Mouse (Mus musculus): Measurements from ENCODE around the gene Cfap73. TPM values are rescaled to one million over a fixed set of nuclear protein-coding genes. Genes with fewer than 3 reads are reported as not detected.

Gene Cfap73
- polyA plus RNA-seq, 1 experiment = not detected

- TF ChIP-seq CTCF (IDR thresholded peaks at IDR 0.05; ENCODE audit: extremely low read depth, insufficient read depth, insufficient read length, insufficient replicate concordance) (no peak), POLR2A (IDR thresholded peaks at IDR 0.05; ENCODE audit: low read depth, low read length) (no peak)
- DNase-seq (ENCODE audit: low read depth in 1 of 2, low spot score in 2 of 2) = no peak
- Histone ChIP-seq H3K4me1 (ENCODE audit: control insufficient read depth, insufficient read depth, insufficient read length) (no peaks in the 10 kb centered on the region; the same call in 1 of the 2 replicates), H3K27ac (ENCODE audit: insufficient read depth, low read length) (no peak overlapping the region), H3K36me3 (ENCODE audit: control insufficient read depth, insufficient read depth, low read length) (no peaks in the 10 kb centered on the region), H3K27me3 (ENCODE audit: control insufficient read depth, insufficient read depth, low read length) (no peaks in the 10 kb centered on the region), H3K4me3 (ENCODE audit: extremely low read depth, insufficient read depth, insufficient read length) (no peak overlapping the region)
- WGBS = 89% methylated on average over 7 of the region's 7 CpGs
These were observed 30.5 kb downstream of the Cfap73 start for GRCm38 (mm10) chr5:120603515-120603914.

DNA sequence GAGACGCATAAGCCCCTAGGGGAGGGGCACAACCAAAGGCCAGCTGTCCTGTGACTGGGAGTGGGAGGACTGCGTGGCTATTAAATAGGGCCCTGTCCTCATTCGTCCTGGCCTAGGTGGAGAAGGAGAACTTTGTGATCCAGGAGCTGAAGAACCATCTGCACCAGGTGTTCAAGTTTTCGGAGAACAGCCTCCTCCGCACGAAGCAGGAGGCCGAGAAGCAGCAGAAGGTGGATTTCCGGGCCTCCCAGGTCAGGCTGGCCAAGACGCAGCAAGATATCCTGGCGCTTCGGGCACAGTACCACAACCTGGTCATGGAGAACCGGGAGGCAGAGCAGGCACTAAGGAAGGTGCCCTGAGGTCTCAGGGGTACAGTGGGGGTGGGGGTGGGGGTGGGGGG is 31.8 kb downstream of the Cfap73 start:
- no peaks in the 10 kb centered on the region; the same call in 1 of the 2 replicates for H3K4me1 ChIP-seq (ENCODE audit: control insufficient read depth, insufficient read depth, insufficient read length)
- no peaks in the 10 kb centered on the region for H3K27me3 ChIP-seq (ENCODE audit: control insufficient read depth, insufficient read depth, low read length)
- H3K27ac ChIP-seq (ENCODE audit: insufficient read depth, low read length) = no peak overlapping the region
- 96% methylated on average over 12 of the region's 12 CpGs for WGBS
- no peak overlapping the region for H3K4me3 ChIP-seq (ENCODE audit: extremely low read depth, insufficient read depth, insufficient read length)
- DNase-seq (ENCODE audit: low read depth in 1 of 2, low spot score in 2 of 2) = no peak
- no peaks in the 10 kb centered on the region for H3K36me3 ChIP-seq (ENCODE audit: control insufficient read depth, insufficient read depth, low read length)
- TF ChIP-seq POLR2A (IDR thresholded peaks at IDR 0.05; ENCODE audit: low read depth, low read length) = no peak
- TF ChIP-seq CTCF (IDR thresholded peaks at IDR 0.05; ENCODE audit: extremely low read depth, insufficient read depth, insufficient read length, insufficient replicate concordance) = no peak

GRCm38 (mm10) chr5:120600946-120601668 is 32.9 kb downstream of the Cfap73 start:
- no peak overlapping the region for H3K4me3 ChIP-seq (ENCODE audit: extremely low read depth, insufficient read depth, insufficient read length)
- no peak for TF ChIP-seq POLR2A (IDR thresholded peaks at IDR 0.05; ENCODE audit: low read depth, low read length)
- peak; percentile 45; the same call in 1 of the 2 replicates for TF ChIP-seq CTCF (IDR thresholded peaks at IDR 0.05; ENCODE audit: extremely low read depth, insufficient read depth, insufficient read length, insufficient replicate concordance)
- no peaks in the 10 kb centered on the region for H3K36me3 ChIP-seq (ENCODE audit: control insufficient read depth, insufficient read depth, low read length)
- no peaks in the 10 kb centered on the region; the same call in 1 of the 2 replicates for H3K4me1 ChIP-seq (ENCODE audit: control insufficient read depth, insufficient read depth, insufficient read length)
- WGBS = 79% methylated on average over 11 of the region's 11 CpGs
- no peaks in the 10 kb centered on the region for H3K27me3 ChIP-seq (ENCODE audit: control insufficient read depth, insufficient read depth, low read length)
- no peak for DNase-seq (ENCODE audit: low read depth in 1 of 2, low spot score in 2 of 2)
- H3K27ac ChIP-seq (ENCODE audit: insufficient read depth, low read length) = no peak overlapping the region

DNA sequence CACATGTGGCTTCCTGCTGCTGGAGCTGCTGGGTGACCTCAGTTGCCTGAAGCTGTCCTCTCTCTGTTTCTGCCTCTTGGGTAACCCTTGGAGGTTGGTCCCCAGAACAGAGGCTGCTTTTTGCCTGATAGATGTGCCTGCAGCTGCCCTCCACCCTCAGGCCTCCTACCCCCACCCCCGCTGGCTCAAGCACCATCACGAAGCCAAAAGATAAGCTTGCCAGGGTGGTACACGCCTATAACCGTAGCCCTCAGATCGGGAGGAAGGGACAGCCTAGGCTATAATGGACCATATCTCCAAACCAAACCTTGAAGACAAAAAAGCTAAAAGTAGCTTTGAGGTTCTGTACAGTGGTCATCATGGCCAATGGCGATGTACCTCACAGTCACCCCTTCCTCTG is 34.4 kb downstream of the Cfap73 start:
- no peaks in the 10 kb centered on the region for H3K4me1 ChIP-seq (ENCODE audit: control insufficient read depth, insufficient read depth, insufficient read length)
- DNase-seq (ENCODE audit: low read depth in 1 of 2, low spot score in 2 of 2) = no peak
- TF ChIP-seq POLR2A (IDR thresholded peaks at IDR 0.05; ENCODE audit: low read depth, low read length) (no peak), CTCF (IDR thresholded peaks at IDR 0.05; ENCODE audit: extremely low read depth, insufficient read depth, insufficient read length, insufficient replicate concordance) (no peak)
- H3K27ac ChIP-seq (ENCODE audit: insufficient read depth, low read length) = no peak overlapping the region
- H3K4me3 ChIP-seq (ENCODE audit: extremely low read depth, insufficient read depth, insufficient read length) = no peak overlapping the region
- no peaks in the 10 kb centered on the region for H3K27me3 ChIP-seq (ENCODE audit: control insufficient read depth, insufficient read depth, low read length)
- H3K36me3 ChIP-seq (ENCODE audit: control insufficient read depth, insufficient read depth, low read length) = no peaks in the 10 kb centered on the region
- 70% methylated on average over 6 of the region's 6 CpGs for WGBS

GRCm38 (mm10) chr5:120594485-120594884 is 39.5 kb downstream of the Cfap73 start:
- Histone ChIP-seq H3K4me1 (ENCODE audit: control insufficient read depth, insufficient read depth, insufficient read length) (no peaks in the 10 kb centered on the region), H3K27me3 (ENCODE audit: control insufficient read depth, insufficient read depth, low read length) (no peaks in the 10 kb centered on the region), H3K27ac (ENCODE audit: insufficient read depth, low read length) (no peak overlapping the region), H3K36me3 (ENCODE audit: control insufficient read depth, insufficient read depth, low read length) (no peaks in the 10 kb centered on the region), H3K4me3 (ENCODE audit: extremely low read depth, insufficient read depth, insufficient read length) (no peak overlapping the region)
- WGBS = 90% methylated on average over 6 of the region's 6 CpGs
- TF ChIP-seq POLR2A (IDR thresholded peaks at IDR 0.05; ENCODE audit: low read depth, low read length) (no peak), CTCF (IDR thresholded peaks at IDR 0.05; ENCODE audit: extremely low read depth, insufficient read depth, insufficient read length, insufficient replicate concordance) (no peak)
- DNase-seq (ENCODE audit: low read depth in 1 of 2, low spot score in 2 of 2) = no peak

DNA sequence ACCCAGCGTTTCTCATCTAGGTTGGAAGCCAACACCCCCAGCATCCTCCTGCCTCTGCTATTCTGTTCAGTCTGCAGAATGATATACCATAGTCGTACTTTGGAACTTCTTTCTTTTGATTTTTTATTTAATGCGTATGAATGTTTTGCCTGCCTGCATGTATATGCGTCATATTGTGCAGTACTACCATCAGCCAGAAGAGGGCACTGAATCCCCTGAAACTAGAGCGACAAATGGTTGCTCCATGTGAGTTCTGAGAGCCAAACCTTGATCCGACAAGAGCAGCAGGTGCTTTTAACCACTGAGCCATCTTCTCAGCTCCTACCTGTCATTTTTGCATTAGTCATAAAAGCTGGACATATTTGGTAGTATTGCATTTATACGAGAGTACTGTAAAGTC is 41.9 kb downstream of the Cfap73 start:
- TF ChIP-seq CTCF (IDR thresholded peaks at IDR 0.05; ENCODE audit: extremely low read depth, insufficient read depth, insufficient read length, insufficient replicate concordance) (no peak), POLR2A (IDR thresholded peaks at IDR 0.05; ENCODE audit: low read depth, low read length) (no peak)
- 86% methylated on average over 7 of the region's 7 CpGs for WGBS
- Histone ChIP-seq H3K4me3 (ENCODE audit: extremely low read depth, insufficient read depth, insufficient read length) (no peak overlapping the region), H3K27ac (ENCODE audit: insufficient read depth, low read length) (no peak overlapping the region), H3K36me3 (ENCODE audit: control insufficient read depth, insufficient read depth, low read length) (no peaks in the 10 kb centered on the region), H3K27me3 (ENCODE audit: control insufficient read depth, insufficient read depth, low read length) (no peaks in the 10 kb centered on the region), H3K4me1 (ENCODE audit: control insufficient read depth, insufficient read depth, insufficient read length) (peaks cover 8% of the 10 kb centered on the region; the same call in 1 of the 2 replicates)
- no peak for DNase-seq (ENCODE audit: low read depth in 1 of 2, low spot score in 2 of 2)

- Histone ChIP-seq H3K4me1 (ENCODE audit: control insufficient read depth, insufficient read depth, insufficient read length) (peaks cover 13% of the 10 kb centered on the region; the same call in 1 of the 2 replicates), H3K4me3 (ENCODE audit: extremely low read depth, insufficient read depth, insufficient read length) (no peak overlapping the region), H3K27me3 (ENCODE audit: control insufficient read depth, insufficient read depth, low read length) (no peaks in the 10 kb centered on the region), H3K36me3 (ENCODE audit: control insufficient read depth, insufficient read depth, low read length) (no peaks in the 10 kb centered on the region), H3K27ac (ENCODE audit: insufficient read depth, low read length) (no peak overlapping the region)
- TF ChIP-seq CTCF (IDR thresholded peaks at IDR 0.05; ENCODE audit: extremely low read depth, insufficient read depth, insufficient read length, insufficient replicate concordance) (peak; percentile 27; the same call in 1 of the 2 replicates), POLR2A (IDR thresholded peaks at IDR 0.05; ENCODE audit: low read depth, low read length) (no peak)
- WGBS = 83% methylated on average over 16 of the region's 16 CpGs
- DNase-seq (ENCODE audit: low read depth in 1 of 2, low spot score in 2 of 2) = no peak
These were observed 43.6 kb downstream of the Cfap73 start for GRCm38 (mm10) chr5:120590356-120591010.
